Mouse (Mus musculus): ENCODE data around the gene Pak6. TPM values are rescaled to one million over a fixed set of nuclear protein-coding genes. Genes with fewer than 3 reads are reported as not detected.

The Pak6 gene
- polyA plus RNA-seq, 1 experiment from 2014 or later: 2.0 TPM

DNA sequence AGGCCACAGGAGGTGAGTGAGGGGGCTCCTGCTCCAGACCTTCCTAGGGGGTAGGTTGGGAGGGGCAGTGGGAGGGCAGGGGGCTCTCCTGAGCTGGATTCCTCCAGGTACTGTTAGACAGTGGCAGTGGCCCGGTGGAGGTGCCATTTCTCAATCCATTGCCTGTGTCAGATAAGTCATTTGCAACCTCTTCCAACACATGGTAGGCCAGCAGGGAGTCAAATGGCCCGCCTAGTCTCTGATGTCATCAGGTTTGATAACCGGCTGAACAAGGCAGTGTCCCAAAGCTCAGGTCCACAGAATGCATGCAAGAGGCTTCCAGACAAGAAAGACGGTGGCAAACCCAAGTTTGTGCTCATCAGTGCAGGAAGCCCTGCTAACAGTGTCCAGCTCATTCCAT is 14.7 kb downstream of the Pak6 start:
- Histone ChIP-seq H3K9ac (replicated peaks; ENCODE audit: low read depth) (peak overlapping the region; percentile 51), H3K9me3 (ENCODE audit: low read length) (no peaks in the 10 kb centered on the region), H3K27me3 (replicated peaks; ENCODE audit: insufficient read depth, low read length) (peaks cover 19% of the 10 kb centered on the region), H3K36me3 (ENCODE audit: insufficient read depth, low read length) (no peaks in the 10 kb centered on the region), H3K4me3 (ENCODE audit: low read depth, low read length) (peak overlapping the region; percentile 52), H3K4me2 (replicated peaks; ENCODE audit: low read depth, low read length) (peak overlapping the region; percentile 97), H3K27ac (ENCODE audit: low read length) (peak overlapping the region; percentile 43; the same call in 1 of the 2 replicates), H3K4me1 (ENCODE audit: insufficient read depth, low read depth, low read length) (peaks cover 3% of the 10 kb centered on the region; the same call in 1 of the 2 replicates)
- WGBS: 10% methylated on average over 4 of the region's 4 CpGs
- DNase-seq (ENCODE audit: low spot score) (peak; percentile 46), ATAC-seq (peak; percentile 19; the same call in 1 of the 2 replicates)
- TF ChIP-seq CTCF (IDR thresholded peaks at IDR 0.05) (no peak), EP300 (IDR thresholded peaks at IDR 0.05) (no peak)

DNA sequence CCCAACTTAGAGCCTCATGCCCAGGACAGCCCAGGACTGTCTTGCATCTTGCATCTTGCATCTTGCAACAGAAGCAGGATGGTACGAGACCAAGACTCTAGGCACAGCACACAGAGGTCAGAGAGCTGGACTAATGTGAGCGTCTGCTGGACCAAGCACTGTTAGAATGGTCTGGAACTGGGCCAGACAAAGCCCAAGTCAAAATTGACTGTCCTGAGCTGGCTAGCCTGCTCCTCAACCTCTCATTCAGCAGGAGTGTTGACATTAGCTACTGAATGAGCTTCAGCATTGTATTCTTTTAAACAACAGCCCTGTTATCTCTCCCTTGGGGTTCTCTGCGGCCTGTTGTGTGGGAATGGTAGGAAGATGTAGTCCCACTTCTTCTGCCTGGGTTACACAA is 16.5 kb downstream of the Pak6 start:
- Histone ChIP-seq H3K36me3 (ENCODE audit: insufficient read depth, low read length) (no peaks in the 10 kb centered on the region), H3K9me3 (ENCODE audit: low read length) (no peaks in the 10 kb centered on the region), H3K4me1 (ENCODE audit: insufficient read depth, low read depth, low read length) (peaks cover 3% of the 10 kb centered on the region; the same call in 1 of the 2 replicates), H3K27me3 (replicated peaks; ENCODE audit: insufficient read depth, low read length) (peaks cover 14% of the 10 kb centered on the region), H3K27ac (ENCODE audit: low read length) (peak overlapping the region; percentile 38; the same call in 1 of the 2 replicates), H3K4me2 (replicated peaks; ENCODE audit: low read depth, low read length) (no peak overlapping the region), H3K9ac (replicated peaks; ENCODE audit: low read depth) (no peak overlapping the region), H3K4me3 (ENCODE audit: low read depth, low read length) (no peak overlapping the region)
- TF ChIP-seq CTCF (IDR thresholded peaks at IDR 0.05) (no peak), EP300 (IDR thresholded peaks at IDR 0.05) (no peak)
- DNase-seq (ENCODE audit: low spot score): no peak
- WGBS: 51% methylated on average over 3 of the region's 3 CpGs
- no peak for ATAC-seq

DNA sequence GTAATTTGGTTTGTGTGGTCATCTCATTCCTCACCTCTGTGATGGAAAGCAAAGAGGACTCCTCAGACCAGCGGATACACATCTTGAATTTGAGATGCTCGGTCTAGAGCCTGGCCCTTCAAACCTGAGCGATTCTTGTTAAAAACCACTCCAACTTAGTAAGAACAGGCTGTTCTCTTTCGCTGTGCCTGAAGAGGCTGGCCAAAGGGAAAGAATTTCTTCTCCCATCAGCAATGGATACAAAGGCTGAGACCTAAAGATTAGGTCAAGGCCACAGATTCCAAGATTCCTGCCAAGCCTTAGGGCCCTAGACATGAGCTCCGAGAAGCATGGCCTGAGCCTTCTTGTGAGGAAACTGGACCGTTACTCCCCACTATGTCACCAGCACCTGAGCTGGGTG is 17.8 kb downstream of the Pak6 start:
- WGBS: 68% methylated on average over 6 of the region's 6 CpGs
- Histone ChIP-seq H3K4me3 (ENCODE audit: low read depth, low read length) (no peak overlapping the region), H3K9ac (replicated peaks; ENCODE audit: low read depth) (no peak overlapping the region), H3K27me3 (replicated peaks; ENCODE audit: insufficient read depth, low read length) (peaks cover 14% of the 10 kb centered on the region), H3K36me3 (ENCODE audit: insufficient read depth, low read length) (no peaks in the 10 kb centered on the region), H3K4me2 (replicated peaks; ENCODE audit: low read depth, low read length) (no peak overlapping the region), H3K27ac (ENCODE audit: low read length) (peak overlapping the region; percentile 15; the same call in 1 of the 2 replicates), H3K9me3 (ENCODE audit: low read length) (no peaks in the 10 kb centered on the region), H3K4me1 (ENCODE audit: insufficient read depth, low read depth, low read length) (peaks cover 3% of the 10 kb centered on the region; the same call in 1 of the 2 replicates)
- peak; percentile 71 for ATAC-seq
- peak; percentile 72 for DNase-seq (ENCODE audit: low spot score)
- TF ChIP-seq CTCF (IDR thresholded peaks at IDR 0.05) (no peak), EP300 (IDR thresholded peaks at IDR 0.05) (peak; percentile 92)

DNA sequence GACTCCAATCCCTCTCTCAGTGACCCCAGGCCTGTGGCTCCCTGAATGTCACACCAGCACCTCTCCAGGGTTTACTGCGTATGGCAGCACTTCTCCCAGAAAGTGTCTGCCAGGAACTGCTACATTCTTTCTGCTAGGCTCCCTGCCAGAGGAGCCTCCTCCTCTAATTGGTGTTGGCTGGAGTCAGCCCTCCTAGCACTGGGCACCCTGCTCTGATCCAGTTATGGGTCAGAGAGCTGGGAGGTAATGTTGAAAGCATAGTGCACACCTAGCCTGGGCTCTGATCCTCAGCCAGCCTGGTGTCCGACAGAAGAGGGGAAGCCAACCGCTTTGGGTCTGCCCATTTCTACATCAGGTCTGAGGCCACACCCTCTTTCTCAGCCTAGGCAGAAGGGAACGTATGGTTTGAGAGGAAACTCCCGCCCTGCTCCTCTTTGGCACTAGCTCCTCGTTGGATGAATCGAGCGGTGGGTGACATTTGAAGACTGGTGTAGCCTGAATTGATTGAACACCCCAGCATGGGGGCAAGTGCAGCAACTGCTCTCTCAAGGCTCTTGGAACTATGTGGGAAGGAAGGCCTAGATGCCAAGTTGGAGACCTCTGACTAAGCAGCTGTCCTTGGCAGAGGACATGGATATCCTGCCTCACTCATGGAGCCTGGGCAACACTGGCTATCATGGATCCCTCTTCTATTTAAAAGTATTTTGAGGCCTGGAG is 19.6 kb downstream of the Pak6 start:
- Histone ChIP-seq H3K9me3 (ENCODE audit: low read length) (no peaks in the 10 kb centered on the region), H3K9ac (replicated peaks; ENCODE audit: low read depth) (no peak overlapping the region), H3K4me2 (replicated peaks; ENCODE audit: low read depth, low read length) (no peak overlapping the region), H3K36me3 (ENCODE audit: insufficient read depth, low read length) (no peaks in the 10 kb centered on the region), H3K27me3 (replicated peaks; ENCODE audit: insufficient read depth, low read length) (peaks cover 2% of the 10 kb centered on the region; the same call in 1 of the 2 replicates), H3K4me1 (ENCODE audit: insufficient read depth, low read depth, low read length) (peaks cover 3% of the 10 kb centered on the region; the same call in 1 of the 2 replicates), H3K27ac (ENCODE audit: low read length) (no peak overlapping the region), H3K4me3 (ENCODE audit: low read depth, low read length) (no peak overlapping the region)
- ATAC-seq (0 out of 2 replicates have a peak, but pooled peaks have one; percentile 11), DNase-seq (ENCODE audit: low spot score) (no peak)
- 36% methylated on average over 8 of the region's 8 CpGs for WGBS
- TF ChIP-seq CTCF (IDR thresholded peaks at IDR 0.05) (no peak), EP300 (IDR thresholded peaks at IDR 0.05) (no peak)

DNA sequence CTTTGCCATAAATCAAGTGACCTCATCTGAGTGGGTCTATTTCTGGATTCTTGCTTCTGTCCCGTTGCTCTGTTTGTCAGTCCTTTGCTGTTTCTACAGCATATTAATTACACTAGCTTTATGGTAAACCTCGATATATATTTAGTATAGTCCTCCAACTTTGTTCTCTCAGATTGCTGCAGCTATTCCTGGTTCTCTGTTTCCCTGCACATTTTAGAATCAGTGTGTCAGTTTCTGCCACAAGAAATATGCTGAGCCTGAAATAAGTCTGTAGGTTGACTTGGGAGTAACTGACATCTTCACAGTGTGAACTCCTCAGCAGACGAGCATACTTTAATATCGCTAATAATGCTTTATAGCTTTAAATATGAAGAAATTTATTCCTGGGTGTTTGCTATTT is 22.0 kb downstream of the Pak6 start:
- H3K9me3 ChIP-seq (ENCODE audit: low read length): no peaks in the 10 kb centered on the region
- no peak overlapping the region for H3K27ac ChIP-seq (ENCODE audit: low read length)
- no peak overlapping the region for H3K4me3 ChIP-seq (ENCODE audit: low read depth, low read length)
- H3K9ac ChIP-seq (replicated peaks; ENCODE audit: low read depth): no peak overlapping the region
- no peaks in the 10 kb centered on the region for H3K36me3 ChIP-seq (ENCODE audit: insufficient read depth, low read length)
- WGBS: 74% methylated on average over 4 of the region's 4 CpGs
- no peaks in the 10 kb centered on the region for H3K27me3 ChIP-seq (replicated peaks; ENCODE audit: insufficient read depth, low read length)
- no peak overlapping the region for H3K4me2 ChIP-seq (replicated peaks; ENCODE audit: low read depth, low read length)
- TF ChIP-seq CTCF (IDR thresholded peaks at IDR 0.05) (no peak), EP300 (IDR thresholded peaks at IDR 0.05) (no peak)
- 0 out of 2 replicates have a peak, but pooled peaks cover 3% of the 10 kb centered on the region for H3K4me1 ChIP-seq (ENCODE audit: insufficient read depth, low read depth, low read length)
- DNase-seq (ENCODE audit: low spot score): no peak
- ATAC-seq: no peak

DNA sequence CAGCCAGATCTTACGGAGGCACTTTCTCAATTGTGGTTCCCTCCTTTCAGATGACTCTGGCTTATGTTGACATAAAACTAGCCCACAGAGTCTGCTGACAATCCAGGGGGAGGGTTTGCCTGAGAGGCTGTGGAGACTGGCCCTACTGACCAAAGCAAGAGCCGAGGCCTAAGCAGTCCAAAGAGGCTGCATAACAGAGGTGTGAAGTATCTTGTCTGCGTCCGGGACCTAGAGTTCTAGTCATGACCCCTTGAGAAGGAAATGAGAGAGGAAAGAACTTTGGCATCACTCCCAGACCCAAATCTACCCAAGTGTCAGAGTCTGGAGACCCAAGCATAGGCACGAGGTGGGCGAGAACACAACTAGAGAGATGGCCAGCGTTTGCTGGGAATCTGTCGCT is 23.6 kb downstream of the Pak6 start:
- WGBS: 34% methylated on average over 8 of the region's 8 CpGs
- TF ChIP-seq CTCF (IDR thresholded peaks at IDR 0.05) (no peak), EP300 (IDR thresholded peaks at IDR 0.05) (no peak)
- Histone ChIP-seq H3K27ac (ENCODE audit: low read length) (no peak overlapping the region), H3K4me2 (replicated peaks; ENCODE audit: low read depth, low read length) (no peak overlapping the region), H3K9ac (replicated peaks; ENCODE audit: low read depth) (no peak overlapping the region), H3K4me3 (ENCODE audit: low read depth, low read length) (no peak overlapping the region), H3K27me3 (replicated peaks; ENCODE audit: insufficient read depth, low read length) (no peaks in the 10 kb centered on the region), H3K4me1 (ENCODE audit: insufficient read depth, low read depth, low read length) (no peaks in the 10 kb centered on the region), H3K36me3 (ENCODE audit: insufficient read depth, low read length) (no peaks in the 10 kb centered on the region), H3K9me3 (ENCODE audit: low read length) (no peaks in the 10 kb centered on the region)
- ATAC-seq (no peak), DNase-seq (ENCODE audit: low spot score) (no peak)

Data from lung, postnatal 0 days (tissue).